Mouse (Mus musculus): ENCODE results near the gene Immp2l. TPM values are rescaled to one million over a fixed set of nuclear protein-coding genes. Genes with fewer than 3 reads are reported as not detected.

Immp2l gene
- total RNA-seq, 2 experiments from 2014 or later: 3.7 to 6.4 TPM

GRCm38 (mm10) chr12:41949409-41949808, 925.5 kb downstream of the Immp2l start:
- DNase-seq (ENCODE audit: low spot score in 2 of 2): no peak

GRCm38 (mm10) chr12:41949841-41950241, 926.0 kb downstream of the Immp2l start:
- DNase-seq (ENCODE audit: low spot score in 2 of 2): no peak

GRCm38 (mm10) chr12:41950726-41951125, 926.8 kb downstream of the Immp2l start:
- DNase-seq (ENCODE audit: low spot score in 2 of 2): peak in 1 of 2 experiments; percentile 13

GRCm38 (mm10) chr12:41961038-41961437, 937.1 kb downstream of the Immp2l start:
- DNase-seq (ENCODE audit: low spot score in 2 of 2): no peak

- DNase-seq (ENCODE audit: low spot score in 2 of 2): no peak
Measured at GRCm38 (mm10) chr12:41991408-41991807, 967.5 kb downstream of the Immp2l start.

Data from layer of hippocampus, postnatal 14 days (tissue).